Mouse (Mus musculus): ENCODE data around the gene Gm1110.

DNA sequence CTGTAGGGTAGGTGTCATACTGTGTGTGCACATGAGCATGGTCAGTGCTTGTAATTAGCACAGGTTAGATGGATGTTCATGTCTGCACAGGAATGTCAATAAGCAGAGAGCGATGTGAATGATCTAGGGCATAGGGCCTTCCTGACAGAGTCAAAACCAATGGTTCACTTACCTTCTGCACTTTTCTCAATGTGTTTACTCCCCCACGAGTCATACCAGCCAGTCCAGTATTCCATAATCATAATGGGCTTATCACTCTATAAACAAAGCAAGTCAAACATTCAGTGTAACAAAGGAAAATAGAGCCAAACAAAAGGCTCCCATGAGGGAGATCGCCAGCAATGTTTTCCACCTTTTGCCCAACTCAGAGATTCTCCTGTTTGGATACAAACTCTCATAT is 91.8 kb downstream of the Gm1110 start:
- no peak for TF ChIP-seq CTCF (IDR thresholded peaks at IDR 0.05; ENCODE audit: insufficient read depth, low read length)
- no peak for TF ChIP-seq POLR2A (IDR thresholded peaks at IDR 0.05; ENCODE audit: borderline replicate concordance, extremely low read depth, low read depth, low read length)

Data from lung, adult 2 months (tissue).